Mouse (Mus musculus) G1E (cell line): Measurements from ENCODE around the gene Ercc1. TPM values are rescaled to one million over a fixed set of nuclear protein-coding genes. Genes with fewer than 3 reads are reported as not detected.
A peak's percentile ranks its signal among the peaks of the same experiment; 100 is the strongest.

Experiments
- ATAC-seq: 2 replicates; pipeline ENCODE4 v1.8.0; 2016; ENCODE audit warnings: mild to moderate bottlenecking; ENCODE audit not compliant: insufficient number of reproducible peaks, poor library complexity, low FRiP score, severe bottlenecking; ENCODE audit errors: extremely low read depth
- DNase-seq: peaks from one replicate; pipeline ENCODE4 v3.0.0; 2012; ENCODE audit warnings: low spot score
- H3K27me3 ChIP-seq: 2 replicates; pipeline ENCODE4 v1.6.1; 2012; ENCODE audit warnings: mild to moderate bottlenecking, low read length, inconsistent platforms; ENCODE audit not compliant: insufficient read depth
- H3K36me3 ChIP-seq: replicated peaks from 2 replicates; pipeline ENCODE3; 2012; ENCODE audit warnings: mild to moderate bottlenecking, inconsistent platforms
- H3K4me1 ChIP-seq: 2 replicates; pipeline ENCODE4 v1.6.1; 2012; ENCODE audit warnings: low read depth, low read length, inconsistent platforms, mixed read lengths; ENCODE audit not compliant: insufficient read depth
- H3K4me3 ChIP-seq: 2 replicates; pipeline ENCODE4 v1.5.1; 2012; ENCODE audit warnings: low read depth, mild to moderate bottlenecking, inconsistent platforms, low read length, moderate library complexity, mixed read lengths
- H3K9me3 ChIP-seq: replicated peaks from 2 replicates; pipeline ENCODE4 v1.6.1; 2012; ENCODE audit warnings: inconsistent platforms
- CTCF ChIP-seq: IDR thresholded peaks from 2 replicates; pipeline ENCODE4 v1.5.1; 2012; ENCODE audit warnings: low read depth, low read length, inconsistent platforms, mixed read lengths
- GATA1 ChIP-seq: IDR thresholded peaks from 2 replicates; pipeline ENCODE4 v1.6.1; 2012; ENCODE audit warnings: borderline replicate concordance, low read length, inconsistent platforms, mixed read lengths
- GATA2 ChIP-seq: IDR thresholded peaks from 2 replicates; pipeline ENCODE4 v1.6.1; 2012; ENCODE audit warnings: low read depth, low read length, inconsistent platforms, borderline replicate concordance
- POLR2AphosphoS5 ChIP-seq: IDR thresholded peaks from 2 replicates; pipeline ENCODE4 v1.6.1; 2012; ENCODE audit warnings: low read depth, low read length, inconsistent platforms; ENCODE audit not compliant: insufficient replicate concordance
- TAL1 ChIP-seq: conservative IDR thresholded peaks from 2 replicates; pipeline ENCODE4 v1.6.1; 2012; ENCODE audit warnings: low read depth, low read length, inconsistent platforms, mixed read lengths
- polyA plus RNA-seq: library from polyadenylated mRNA; stranded (reverse); fragments of >175 nt; gene quantifications from 2 replicates; pipeline ENCODE4 v1.2.3, GENCODE M21; 2012
- total RNA-seq, 2 experiments: library from RNA; stranded (forward) in 1 of 2; stranded (reverse) in 1 of 2; fragments of 200-1000 nt in 1 of 2; fragments of >200 nt in 1 of 2; fragmentation: Nextera tagmentation in 1 of 2; gene quantifications; 2 replicates each; pipeline ENCODE4 v1.2.3; 2014 to 2017

The Ercc1 gene
- total and polyA plus RNA-seq, 3 experiments = 29.7 to 97.7 (median 39.9) TPM

DNA sequence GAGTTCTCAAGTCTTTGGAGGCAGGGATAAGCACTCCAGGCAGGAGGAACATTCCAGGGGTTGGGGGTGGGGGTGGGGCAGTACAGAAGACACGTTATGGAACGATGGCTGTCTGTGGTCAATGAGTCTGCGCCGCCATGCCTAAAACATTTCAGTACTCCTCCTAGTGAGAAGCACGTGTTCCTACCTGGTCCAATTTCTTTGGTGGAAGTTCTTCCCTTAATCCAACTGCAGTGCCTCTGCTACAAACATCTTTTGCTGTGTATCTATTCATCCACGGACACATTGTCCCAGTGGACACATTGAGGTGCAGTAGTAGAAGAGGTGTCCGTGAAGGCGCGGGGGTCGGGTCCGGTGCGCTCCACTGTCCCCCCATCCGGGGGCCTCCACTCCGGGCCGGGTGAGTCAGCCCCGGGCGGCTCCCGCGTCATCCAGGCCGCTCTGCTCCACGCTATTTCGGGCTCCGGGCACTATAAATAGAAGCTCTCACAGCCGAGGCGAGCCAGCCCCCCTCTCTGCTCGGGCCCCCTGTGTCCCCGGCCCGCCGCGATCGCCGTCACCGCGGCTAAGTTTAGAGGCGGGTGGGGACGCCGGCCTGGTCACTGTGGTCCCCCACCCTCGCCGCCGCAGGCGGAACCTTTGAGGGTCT, 2.7 kb upstream of the Ercc1 start:
- Histone ChIP-seq H3K9me3 (no peaks in the 10 kb centered on the region), H3K4me1 (peaks cover 22% of the 10 kb centered on the region), H3K4me3 (no peak overlapping the region), H3K36me3 (peaks cover 9% of the 10 kb centered on the region), H3K27me3 (peaks cover 6% of the 10 kb centered on the region; the same call in 1 of the 2 replicates)
- DNase-seq (no peak), ATAC-seq (no peak)
- no peak for TF ChIP-seq GATA2
- TF ChIP-seq GATA1 = no peak
- no peak for TF ChIP-seq POLR2AphosphoS5
- TF ChIP-seq CTCF = no peak
- no peak for TF ChIP-seq TAL1

GRCm38 (mm10) chr7:19342481-19343027, 2.0 kb upstream of the Ercc1 start:
- TF ChIP-seq TAL1 = no peak
- no peak for TF ChIP-seq GATA2
- TF ChIP-seq POLR2AphosphoS5 = no peak
- no peak for TF ChIP-seq CTCF
- TF ChIP-seq GATA1 = no peak
- ATAC-seq = no peak
- H3K36me3 ChIP-seq = peaks cover 12% of the 10 kb centered on the region
- DNase-seq = no peak
- no peaks in the 10 kb centered on the region for H3K9me3 ChIP-seq
- peaks cover 22% of the 10 kb centered on the region for H3K4me1 ChIP-seq
- peaks cover 6% of the 10 kb centered on the region; the same call in 1 of the 2 replicates for H3K27me3 ChIP-seq
- H3K4me3 ChIP-seq = no peak overlapping the region

DNA sequence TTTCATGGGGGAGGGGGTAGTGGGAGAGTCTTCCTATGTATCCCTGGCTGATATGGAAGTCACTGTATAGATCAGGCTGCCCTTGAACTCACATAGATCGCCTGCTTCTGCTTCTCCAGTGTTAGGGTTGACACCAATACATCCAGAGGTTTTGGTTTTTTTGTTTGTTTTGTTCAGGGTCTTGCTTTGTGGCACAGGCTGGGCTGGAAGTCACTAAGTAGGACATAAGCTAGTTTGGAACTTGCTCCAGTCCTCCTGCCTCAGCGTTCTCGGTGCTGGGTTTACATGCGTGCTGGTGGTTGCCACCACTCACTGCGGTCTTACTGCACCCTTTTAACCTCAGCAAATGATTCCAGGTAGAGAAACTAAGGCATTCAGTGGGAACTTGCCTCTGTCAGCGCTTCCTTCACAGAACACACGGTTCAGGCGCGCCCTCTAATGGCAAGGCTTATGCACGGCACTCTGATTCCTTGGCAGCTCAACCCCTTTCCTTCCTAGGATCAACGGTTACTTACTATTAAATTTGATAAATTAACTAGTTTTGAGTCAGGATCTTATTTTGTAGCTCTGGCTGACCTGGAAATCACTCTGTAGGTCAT, 1.3 kb upstream of the Ercc1 start:
- H3K27me3 ChIP-seq = peaks cover 6% of the 10 kb centered on the region; the same call in 1 of the 2 replicates
- peaks cover 20% of the 10 kb centered on the region for H3K36me3 ChIP-seq
- DNase-seq = no peak
- peaks cover 22% of the 10 kb centered on the region for H3K4me1 ChIP-seq
- no peaks in the 10 kb centered on the region for H3K9me3 ChIP-seq
- ATAC-seq = no peak
- TF ChIP-seq CTCF = peak; percentile 71
- no peak for TF ChIP-seq POLR2AphosphoS5
- no peak overlapping the region for H3K4me3 ChIP-seq

- Histone ChIP-seq H3K4me1 (peaks cover 22% of the 10 kb centered on the region), H3K4me3 (peak overlapping the region; percentile 79), H3K27me3 (peaks cover 6% of the 10 kb centered on the region; the same call in 1 of the 2 replicates), H3K36me3 (peaks cover 37% of the 10 kb centered on the region), H3K9me3 (no peaks in the 10 kb centered on the region)
- DNase-seq = peak; percentile 97
- no peak for TF ChIP-seq GATA1
- no peak for TF ChIP-seq TAL1
- no peak for TF ChIP-seq POLR2AphosphoS5
- no peak for TF ChIP-seq GATA2
- no peak for TF ChIP-seq CTCF
- ATAC-seq = peak; percentile 90
Observed at GRCm38 (mm10) chr7:19344938-19345471, 427 bp downstream of the Ercc1 start.

- TF ChIP-seq GATA2 (no peak), GATA1 (no peak), CTCF (no peak), POLR2AphosphoS5 (no peak), TAL1 (no peak)
- peaks cover 74% of the 10 kb centered on the region for H3K36me3 ChIP-seq
- H3K9me3 ChIP-seq = no peaks in the 10 kb centered on the region
- no peaks in the 10 kb centered on the region for H3K27me3 ChIP-seq
- peaks cover 16% of the 10 kb centered on the region for H3K4me1 ChIP-seq
- no peak for DNase-seq
- no peak overlapping the region for H3K4me3 ChIP-seq
- ATAC-seq = no peak
Observed at GRCm38 (mm10) chr7:19349188-19349915, 4.8 kb downstream of the Ercc1 start.

DNA sequence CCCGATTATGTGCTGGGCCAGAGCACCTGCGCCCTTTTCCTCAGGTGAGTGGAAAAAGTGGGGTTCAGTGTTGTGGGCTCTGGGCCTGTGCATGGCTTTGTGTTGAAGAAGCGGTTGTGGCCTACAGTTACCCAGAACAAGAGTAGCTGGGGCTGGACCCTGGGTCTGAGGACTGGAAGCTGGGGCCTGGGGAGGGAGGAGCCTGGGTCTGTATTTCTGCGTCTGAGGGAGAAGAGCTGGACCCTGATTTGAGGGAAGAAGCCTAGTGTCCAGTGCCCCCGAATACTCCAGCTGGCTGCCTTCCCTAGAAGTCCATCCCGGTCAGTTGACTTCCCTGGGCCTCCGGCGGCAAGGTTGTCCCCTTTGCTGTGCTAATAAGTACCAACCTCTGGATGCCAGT, 5.6 kb downstream of the Ercc1 start:
- TF ChIP-seq TAL1 (no peak), POLR2AphosphoS5 (no peak)
- DNase-seq (no peak), ATAC-seq (no peak)
- Histone ChIP-seq H3K4me3 (no peak overlapping the region), H3K36me3 (peaks cover 83% of the 10 kb centered on the region), H3K4me1 (peaks cover 14% of the 10 kb centered on the region), H3K9me3 (no peaks in the 10 kb centered on the region), H3K27me3 (no peaks in the 10 kb centered on the region)
